Mouse (Mus musculus): ENCODE data around the gene Yipf2. TPM values are rescaled to one million over a fixed set of nuclear protein-coding genes. Genes with fewer than 3 reads are reported as not detected.

Yipf2 gene
- polyA plus RNA-seq (2015; fragmentation: Nextera tagmentation; extraction: Ambion mirVana), result 15.2 and 16.6 TPM in 2 replicates

DNA sequence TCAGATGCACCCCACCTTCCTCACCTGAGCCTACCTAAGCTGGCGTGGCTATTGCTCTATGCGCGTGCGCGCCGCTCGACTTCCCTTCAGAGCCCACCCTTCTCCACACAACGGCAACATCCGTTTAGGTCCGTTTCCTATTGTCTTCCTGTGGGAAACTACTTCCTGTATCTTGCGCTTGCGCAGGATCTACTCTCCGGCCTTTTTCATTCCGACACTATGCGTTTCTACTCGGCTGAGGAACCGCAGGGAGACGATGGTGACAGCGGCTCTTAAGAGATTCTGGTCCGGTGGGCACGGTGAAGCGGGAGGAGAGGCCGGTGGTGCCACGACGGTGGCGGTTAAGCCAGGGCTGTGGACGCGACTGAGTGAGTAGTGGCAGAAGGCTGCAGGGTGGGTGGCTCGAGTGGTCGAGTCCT lies at the start of gene Yipf2, which contains the start of gene Timm29:
Gene Yipf2 (minus strand): TSS at position 126 of the 419 bp plus-strand sequence.
Gene Timm29 (plus strand): TSS at position 20 of the 419 bp plus-strand sequence.
- H3K9ac ChIP-seq, result peak within 1 kb of the TSS; percentile 91
- 0% methylated on average over 30 of the region's 30 CpGs for WGBS
- peak within 1 kb of the TSS; percentile 96 for H3K4me3 ChIP-seq
- peak within 1 kb of the TSS; percentile 99 for H3K4me2 ChIP-seq
- H3K9me3 ChIP-seq, result no peaks in the 10 kb centered on the region
- peaks cover 63% of the 10 kb centered on the region for H3K36me3 ChIP-seq
- H3K27ac ChIP-seq (replicated peaks), result peak within 1 kb of the TSS; percentile 85
- peak; percentile 71 for ATAC-seq (ENCODE audit: extremely low read depth, insufficient number of reproducible peaks, low FRiP score, low TSS enrichment)
- peaks cover 28% of the 10 kb centered on the region for H3K4me1 ChIP-seq
- no peaks in the 10 kb centered on the region for H3K27me3 ChIP-seq (replicated peaks)

DNA sequence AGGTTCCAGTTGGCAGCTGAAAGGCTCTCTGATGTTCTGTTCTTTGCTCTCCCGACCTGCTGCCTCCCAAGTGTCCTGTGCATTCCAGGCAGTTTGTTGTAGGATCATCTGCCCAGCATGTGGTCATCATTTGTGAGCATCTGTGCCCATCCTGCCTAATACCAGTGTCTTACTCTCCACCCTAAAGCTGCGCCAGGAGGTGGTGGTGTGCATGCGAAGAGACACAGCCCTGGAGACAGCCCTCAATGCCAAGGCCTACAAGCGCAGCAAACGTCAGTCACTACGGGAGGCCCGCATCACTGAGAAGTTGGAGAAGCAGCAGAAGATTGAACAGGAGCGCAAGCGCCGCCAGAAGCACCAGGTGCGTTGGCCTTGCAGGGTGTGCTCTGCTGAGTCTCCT lies 46.4 kb upstream of the Yipf2 start:
- Histone ChIP-seq H3K4me3 (no peak overlapping the region), H3K4me1 (peaks cover 20% of the 10 kb centered on the region), H3K4me2 (no peak overlapping the region), H3K27me3 (replicated peaks) (no peaks in the 10 kb centered on the region), H3K9ac (no peak overlapping the region), H3K36me3 (peaks cover 100% of the 10 kb centered on the region), H3K27ac (replicated peaks) (no peak overlapping the region), H3K9me3 (no peaks in the 10 kb centered on the region)
- ATAC-seq (ENCODE audit: extremely low read depth, insufficient number of reproducible peaks, low FRiP score, low TSS enrichment), result no peak
- WGBS, result 95% methylated on average over 11 of the region's 11 CpGs

DNA sequence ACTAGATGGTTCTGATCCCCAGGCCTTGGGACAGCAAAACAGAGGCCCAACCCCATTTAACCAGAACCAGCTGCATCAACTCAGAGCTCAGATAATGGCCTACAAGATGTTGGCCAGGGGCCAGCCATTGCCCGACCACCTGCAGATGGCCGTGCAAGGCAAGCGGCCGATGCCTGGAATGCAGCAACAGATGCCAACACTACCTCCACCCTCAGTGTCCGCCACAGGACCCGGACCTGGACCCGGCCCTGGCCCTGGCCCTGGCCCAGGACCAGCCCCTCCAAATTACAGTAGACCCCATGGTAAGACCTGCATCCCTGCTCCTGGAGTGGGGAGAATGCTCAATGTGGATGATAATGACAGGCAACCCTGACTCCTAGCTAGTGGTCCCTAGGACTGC lies 43.0 kb upstream of the Yipf2 start:
- 31% methylated on average over 7 of the region's 7 CpGs for WGBS
- H3K9ac ChIP-seq, result no peak overlapping the region
- no peak for ATAC-seq (ENCODE audit: extremely low read depth, insufficient number of reproducible peaks, low FRiP score, low TSS enrichment)

DNA sequence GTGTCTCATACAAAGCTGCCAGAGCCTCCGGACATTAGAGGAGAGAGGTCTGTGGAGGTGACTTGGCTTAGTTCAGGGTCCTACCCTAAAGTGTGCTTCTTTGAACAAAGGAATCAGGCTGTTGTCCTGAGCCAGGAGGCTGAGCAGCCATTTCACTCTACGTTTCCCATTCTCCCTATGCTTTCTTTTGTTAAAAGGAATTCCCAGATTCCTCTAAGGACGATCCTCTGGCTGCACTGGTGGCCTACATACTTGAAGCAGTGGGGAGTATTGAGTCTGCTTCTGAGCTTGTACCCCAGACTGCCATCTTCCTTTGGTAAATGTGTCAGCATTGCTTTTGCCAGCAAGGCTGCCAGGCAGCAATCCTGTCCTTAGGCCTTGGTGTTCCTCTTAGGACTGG lies 40.5 kb upstream of the Yipf2 start:
- H3K27me3 ChIP-seq (replicated peaks), result no peaks in the 10 kb centered on the region
- ATAC-seq (ENCODE audit: extremely low read depth, insufficient number of reproducible peaks, low FRiP score, low TSS enrichment), result no peak
- WGBS, result 78% methylated on average over 3 of the region's 3 CpGs

More for the DNA sequence above, 43.0 kb upstream of the Yipf2 start:
- Histone ChIP-seq H3K4me2 (no peak overlapping the region), H3K27me3 (replicated peaks) (no peaks in the 10 kb centered on the region), H3K36me3 (peaks cover 89% of the 10 kb centered on the region), H3K27ac (replicated peaks) (no peak overlapping the region), H3K4me3 (no peak overlapping the region), H3K4me1 (peaks cover 30% of the 10 kb centered on the region), H3K9me3 (no peaks in the 10 kb centered on the region)

DNA sequence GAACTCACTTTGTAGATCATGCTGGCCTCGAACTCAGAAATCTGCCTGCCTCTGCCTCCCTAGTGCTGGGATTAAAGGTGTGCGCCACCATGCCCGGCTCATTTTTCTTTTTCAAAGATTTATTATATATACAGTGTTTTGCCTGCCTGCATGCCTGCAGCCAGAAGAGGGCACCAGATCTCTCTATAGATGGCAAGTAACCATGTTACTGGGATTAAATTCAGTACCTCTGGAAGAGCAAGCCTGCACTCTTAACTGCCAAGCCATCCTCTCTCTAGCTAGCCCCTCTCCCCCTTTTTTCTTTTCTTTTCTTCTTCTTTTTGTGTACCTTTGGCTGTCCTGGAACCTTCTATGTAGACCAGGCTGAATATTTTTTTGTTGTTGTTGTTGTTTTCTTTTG lies 38.0 kb upstream of the Yipf2 start:
- Histone ChIP-seq H3K4me2 (no peak overlapping the region), H3K4me1 (peaks cover 34% of the 10 kb centered on the region), H3K9ac (no peak overlapping the region), H3K27me3 (replicated peaks) (no peaks in the 10 kb centered on the region), H3K9me3 (no peaks in the 10 kb centered on the region), H3K36me3 (peaks cover 42% of the 10 kb centered on the region), H3K4me3 (no peak overlapping the region), H3K27ac (replicated peaks) (no peak overlapping the region)
- 70% methylated on average over 3 of the region's 3 CpGs for WGBS
- ATAC-seq (ENCODE audit: extremely low read depth, insufficient number of reproducible peaks, low FRiP score, low TSS enrichment), result no peak

More for the DNA sequence above, 40.5 kb upstream of the Yipf2 start:
- Histone ChIP-seq H3K9me3 (no peaks in the 10 kb centered on the region), H3K4me2 (no peak overlapping the region), H3K4me1 (peaks cover 30% of the 10 kb centered on the region), H3K36me3 (peaks cover 64% of the 10 kb centered on the region), H3K9ac (0 out of 2 replicates have a peak overlapping the region, but pooled peaks have one; percentile 37), H3K4me3 (no peak overlapping the region), H3K27ac (replicated peaks) (no peak overlapping the region)

DNA sequence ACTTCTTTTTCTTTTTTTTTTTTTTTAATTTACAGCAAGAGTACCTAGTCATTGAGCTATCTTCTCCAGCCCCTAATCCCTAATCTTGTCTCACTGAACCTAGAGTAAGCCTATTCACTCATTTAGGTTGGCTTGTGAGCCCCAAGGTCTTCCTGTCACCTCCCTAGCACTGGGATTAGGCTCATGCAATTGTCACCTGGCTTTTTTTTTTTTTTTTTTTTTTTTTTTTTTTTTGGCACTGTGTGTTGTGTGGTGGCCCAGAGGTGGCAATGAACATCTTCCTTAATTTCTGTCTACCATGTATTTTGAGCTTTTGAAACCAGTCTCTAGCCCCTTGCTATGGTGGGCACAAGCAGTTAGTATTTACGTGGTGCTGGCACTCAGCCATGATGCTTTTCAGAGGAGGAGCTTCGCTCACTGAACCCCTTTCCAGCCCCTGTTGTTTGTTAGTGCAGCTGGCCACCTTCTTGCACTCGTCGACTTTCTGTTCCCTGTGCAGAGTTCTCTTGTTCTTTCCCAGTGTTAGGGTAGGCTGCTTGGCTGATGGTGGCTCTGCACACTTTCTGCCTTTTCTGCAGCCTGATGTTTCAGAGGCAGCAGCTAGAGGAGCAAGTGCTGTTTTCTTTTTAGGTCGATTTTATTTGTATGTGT lies 34.6 kb upstream of the Yipf2 start:
- no peaks in the 10 kb centered on the region for H3K9me3 ChIP-seq
- H3K4me1 ChIP-seq, result peaks cover 33% of the 10 kb centered on the region
- H3K9ac ChIP-seq, result no peak overlapping the region
- WGBS, result 74% methylated on average over 5 of the region's 5 CpGs
- ATAC-seq (ENCODE audit: extremely low read depth, insufficient number of reproducible peaks, low FRiP score, low TSS enrichment), result no peak
- H3K4me2 ChIP-seq, result no peak overlapping the region
- H3K36me3 ChIP-seq, result 0 out of 2 replicates have a peak, but pooled peaks cover 12% of the 10 kb centered on the region
- H3K27me3 ChIP-seq (replicated peaks), result no peaks in the 10 kb centered on the region
- H3K4me3 ChIP-seq, result no peak overlapping the region
- no peak overlapping the region for H3K27ac ChIP-seq (replicated peaks)

DNA sequence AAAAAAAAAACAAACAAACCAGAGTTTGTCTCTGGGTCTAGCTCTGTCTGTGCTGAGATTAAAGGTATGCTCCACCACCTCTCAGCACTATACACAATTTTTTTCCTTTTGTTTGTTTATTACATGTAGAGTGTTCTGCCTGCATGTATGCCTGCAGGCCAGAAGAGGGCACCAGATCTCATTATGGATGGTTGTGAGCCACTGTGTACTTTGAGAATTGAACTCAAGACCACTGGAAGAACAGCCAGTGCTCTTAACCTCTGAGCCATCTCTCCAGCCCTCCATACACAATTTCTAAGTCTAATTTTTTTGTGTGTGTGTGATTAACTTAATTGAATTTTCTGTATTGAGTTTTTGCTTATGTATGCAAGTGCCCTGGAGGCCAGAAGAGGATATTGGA lies 33.9 kb upstream of the Yipf2 start:
- H3K27me3 ChIP-seq (replicated peaks), result no peaks in the 10 kb centered on the region
- no peak overlapping the region for H3K27ac ChIP-seq (replicated peaks)
- no peak overlapping the region for H3K4me2 ChIP-seq
- H3K4me3 ChIP-seq, result no peak overlapping the region
- H3K9ac ChIP-seq, result no peak overlapping the region
- H3K36me3 ChIP-seq, result 0 out of 2 replicates have a peak, but pooled peaks cover 13% of the 10 kb centered on the region
- no peak for ATAC-seq (ENCODE audit: extremely low read depth, insufficient number of reproducible peaks, low FRiP score, low TSS enrichment)
- H3K9me3 ChIP-seq, result no peaks in the 10 kb centered on the region
- H3K4me1 ChIP-seq, result peaks cover 27% of the 10 kb centered on the region

DNA sequence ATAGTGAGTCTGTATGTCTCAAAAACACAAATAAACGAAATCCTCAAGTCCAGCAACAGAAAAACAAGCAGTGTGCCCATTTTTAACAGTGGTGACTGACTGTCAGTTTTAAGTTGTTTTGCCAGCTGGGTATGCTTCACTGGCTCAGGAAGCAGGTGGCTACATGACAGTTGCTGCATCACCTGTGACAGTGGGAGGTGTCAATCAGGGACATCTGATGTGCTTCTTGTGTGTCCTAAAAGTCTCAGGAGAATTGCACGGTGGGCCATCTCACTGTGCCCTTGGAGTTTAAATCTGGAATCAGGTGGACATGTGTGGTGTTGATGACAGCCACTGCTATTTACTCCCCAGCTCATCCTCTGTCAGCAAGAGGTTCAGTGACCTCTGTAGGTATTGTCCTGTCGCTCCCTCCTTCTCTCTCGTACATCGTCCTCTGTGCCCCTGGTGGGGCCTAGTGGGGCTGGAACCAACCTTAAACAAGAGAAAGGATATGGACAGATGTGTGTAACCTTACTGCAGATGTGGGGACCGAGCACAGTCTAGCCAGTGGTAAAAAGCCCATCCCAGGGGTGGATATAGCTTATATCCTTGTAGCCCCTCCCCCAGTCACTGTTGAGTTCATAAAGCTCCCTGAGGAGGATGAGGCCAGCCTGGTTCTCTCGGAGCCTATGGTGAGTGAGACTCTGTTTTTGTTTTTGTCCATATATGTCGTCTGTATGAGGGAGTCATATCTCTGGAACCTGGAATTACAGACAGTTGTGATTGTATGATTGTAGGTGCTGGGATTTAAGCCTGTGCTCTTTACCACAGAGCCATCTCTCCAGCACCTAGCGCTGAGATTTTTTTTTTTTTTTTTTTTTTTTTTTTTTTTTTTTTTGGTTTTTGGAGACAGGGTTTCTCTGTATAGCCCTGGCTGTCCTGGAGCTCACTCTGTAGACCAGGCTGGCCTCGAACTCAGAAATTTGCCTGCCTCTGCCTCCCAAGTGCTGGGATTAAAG lies 33.0 kb upstream of the Yipf2 start:
- ATAC-seq (ENCODE audit: extremely low read depth, insufficient number of reproducible peaks, low FRiP score, low TSS enrichment), result no peak
- no peak overlapping the region for H3K27ac ChIP-seq (replicated peaks)

DNA sequence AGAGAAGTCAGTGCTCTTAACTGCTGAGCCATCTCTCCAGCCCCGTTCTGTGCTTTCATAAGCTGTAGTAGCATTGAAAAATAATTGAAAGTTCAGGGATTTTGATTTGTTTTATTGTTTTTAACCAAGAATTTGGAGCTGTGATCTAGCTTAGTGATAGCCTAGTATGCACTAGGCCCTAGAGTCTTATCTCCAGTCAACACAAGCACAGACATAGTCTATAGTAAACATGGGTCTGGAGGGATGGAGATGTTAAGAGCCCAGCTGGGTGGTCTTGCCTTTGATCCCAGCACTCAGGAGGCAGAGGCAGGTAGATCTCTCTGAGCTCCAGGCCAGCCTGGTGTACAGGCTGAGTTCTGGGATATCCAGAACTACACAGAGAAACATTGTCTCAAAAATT lies 30.0 kb upstream of the Yipf2 start:
- no peak for ATAC-seq (ENCODE audit: extremely low read depth, insufficient number of reproducible peaks, low FRiP score, low TSS enrichment)
- no peak overlapping the region for H3K4me2 ChIP-seq
- H3K9me3 ChIP-seq, result no peaks in the 10 kb centered on the region
- H3K4me1 ChIP-seq, result peaks cover 39% of the 10 kb centered on the region
- H3K27me3 ChIP-seq (replicated peaks), result no peaks in the 10 kb centered on the region
- no peak overlapping the region for H3K9ac ChIP-seq
- WGBS, result 88% methylated on average over 1 of the region's 1 CpGs
- H3K36me3 ChIP-seq, result peaks cover 20% of the 10 kb centered on the region; the same call in 1 of the 2 replicates
- no peak overlapping the region for H3K27ac ChIP-seq (replicated peaks)
- no peak overlapping the region for H3K4me3 ChIP-seq

More for the DNA sequence above, 33.0 kb upstream of the Yipf2 start:
- H3K4me3 ChIP-seq, result no peak overlapping the region
- H3K27me3 ChIP-seq (replicated peaks), result no peaks in the 10 kb centered on the region
- no peak overlapping the region for H3K4me2 ChIP-seq
- H3K4me1 ChIP-seq, result peaks cover 27% of the 10 kb centered on the region
- no peak overlapping the region for H3K9ac ChIP-seq
- H3K36me3 ChIP-seq, result peaks cover 12% of the 10 kb centered on the region; the same call in 1 of the 2 replicates
- WGBS, result 83% methylated on average over 10 of the region's 10 CpGs
- no peaks in the 10 kb centered on the region for H3K9me3 ChIP-seq

DNA sequence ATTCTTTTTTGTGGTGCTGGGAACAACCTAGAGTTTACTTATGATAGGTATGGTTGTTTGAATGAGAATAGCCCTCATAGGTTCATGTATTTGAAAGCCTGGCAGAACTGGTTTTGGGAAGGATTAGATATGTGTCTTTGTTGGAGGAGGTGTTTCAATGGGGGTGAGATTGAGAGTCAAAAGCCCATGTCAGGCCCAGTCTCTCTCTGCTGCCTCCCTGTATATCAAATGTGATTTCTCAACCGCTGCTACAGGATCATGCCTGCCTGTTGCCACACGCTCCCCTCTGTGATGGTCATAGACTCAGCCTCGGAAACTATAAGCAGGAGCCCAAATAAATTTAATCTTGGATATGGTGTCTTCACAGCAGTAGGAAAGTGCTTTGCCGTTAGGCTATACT lies 27.6 kb upstream of the Yipf2 start:
- ATAC-seq (ENCODE audit: extremely low read depth, insufficient number of reproducible peaks, low FRiP score, low TSS enrichment), result no peak
- Histone ChIP-seq H3K4me2 (no peak overlapping the region), H3K27me3 (replicated peaks) (no peaks in the 10 kb centered on the region), H3K4me3 (no peak overlapping the region), H3K27ac (replicated peaks) (no peak overlapping the region), H3K9ac (no peak overlapping the region), H3K36me3 (peaks cover 18% of the 10 kb centered on the region; the same call in 1 of the 2 replicates), H3K9me3 (no peaks in the 10 kb centered on the region), H3K4me1 (peaks cover 36% of the 10 kb centered on the region)
- 87% methylated on average over 4 of the region's 4 CpGs for WGBS

DNA sequence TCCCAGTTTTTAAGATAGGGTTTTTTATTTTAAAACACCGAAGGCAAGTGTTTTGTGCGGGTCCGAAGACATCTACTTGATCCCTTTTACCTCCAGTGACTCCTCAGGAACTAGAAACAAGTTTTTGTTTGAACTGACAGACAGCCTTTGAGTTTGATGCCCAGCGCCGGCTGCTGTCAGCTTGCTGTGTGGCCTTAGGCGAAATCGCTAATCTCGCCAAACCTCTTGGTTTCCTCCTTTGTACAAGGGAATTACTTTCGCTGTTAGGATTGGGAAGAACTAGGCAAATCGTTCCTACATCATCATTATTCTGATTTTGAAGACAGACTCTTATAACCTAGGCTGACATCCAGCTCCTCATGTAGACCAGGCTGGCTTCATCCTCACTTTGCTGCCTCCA lies 24.4 kb upstream of the Yipf2 start:
- H3K4me2 ChIP-seq, result peak overlapping the region; percentile 78
- H3K9me3 ChIP-seq, result no peaks in the 10 kb centered on the region
- ATAC-seq (ENCODE audit: extremely low read depth, insufficient number of reproducible peaks, low FRiP score, low TSS enrichment), result no peak
- WGBS, result 10% methylated on average over 10 of the region's 10 CpGs
- H3K27ac ChIP-seq (replicated peaks), result peak overlapping the region; percentile 94
- no peaks in the 10 kb centered on the region for H3K27me3 ChIP-seq (replicated peaks)
- peaks cover 14% of the 10 kb centered on the region; the same call in 1 of the 2 replicates for H3K36me3 ChIP-seq
- H3K4me1 ChIP-seq, result peaks cover 26% of the 10 kb centered on the region
- peak overlapping the region; percentile 74 for H3K4me3 ChIP-seq
- H3K9ac ChIP-seq, result peak overlapping the region; percentile 93

All from heart, embryonic 13.5 days (tissue).